Mouse (Mus musculus): Measurements from ENCODE around the gene Rasgef1a. TPM values are rescaled to one million over a fixed set of nuclear protein-coding genes. Genes with fewer than 3 reads are reported as not detected.

Rasgef1a gene
- total RNA-seq, 2 experiments from 2014 or later, result 0.65 to 0.69 TPM

DNA sequence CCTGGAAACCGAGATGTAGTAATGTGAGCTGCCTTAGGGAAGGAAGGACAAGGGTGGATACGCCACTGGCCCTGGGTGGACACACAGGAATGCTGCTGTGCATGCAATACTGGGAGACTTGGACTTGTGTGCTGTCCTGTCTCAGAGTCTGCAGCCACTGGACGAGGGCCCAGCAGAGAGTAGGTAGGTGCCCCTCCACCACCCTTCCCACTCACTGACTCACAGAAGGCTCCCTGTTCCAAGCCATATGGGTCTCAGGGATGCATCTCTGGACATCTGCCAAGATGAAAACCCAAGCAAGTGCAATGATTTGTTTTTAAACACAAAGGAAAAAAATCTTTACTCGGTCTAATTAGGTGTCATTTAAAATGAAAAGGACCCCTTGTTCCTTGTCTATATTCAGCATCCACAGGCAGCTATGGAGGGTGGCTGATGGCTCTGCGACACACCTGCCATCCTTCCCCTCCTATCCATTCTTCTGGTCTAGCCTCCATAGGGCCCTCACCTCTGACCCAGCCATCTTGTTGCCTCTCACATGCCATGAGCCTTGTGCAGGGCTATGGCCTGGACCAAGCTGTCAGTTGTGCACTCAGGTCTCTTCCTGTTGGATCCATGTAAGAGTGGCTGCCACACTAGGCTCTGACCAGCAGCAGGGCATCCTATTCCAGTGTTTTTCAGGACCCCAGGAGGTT is 59.2 kb downstream of the Rasgef1a start:
- DNase-seq (ENCODE audit: low spot score in 2 of 2), result no peak

DNA sequence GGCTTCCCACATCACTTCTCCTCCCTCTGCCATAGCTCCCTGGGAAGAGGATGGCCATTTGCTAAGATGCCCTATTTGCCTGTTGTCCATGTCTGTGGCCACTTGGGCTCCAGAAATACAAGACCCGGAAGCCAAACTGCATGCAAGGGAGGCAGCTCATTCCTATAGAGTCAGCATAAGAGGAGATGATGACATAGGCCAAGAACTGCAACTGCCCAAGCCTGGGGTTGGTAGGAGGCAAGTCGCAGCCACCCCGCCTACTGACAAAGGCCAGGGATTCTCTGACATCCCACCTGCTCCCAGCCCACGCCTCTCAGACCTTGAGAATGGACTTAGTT is 59.7 kb downstream of the Rasgef1a start:
- DNase-seq (ENCODE audit: low spot score in 2 of 2), result no peak

DNA sequence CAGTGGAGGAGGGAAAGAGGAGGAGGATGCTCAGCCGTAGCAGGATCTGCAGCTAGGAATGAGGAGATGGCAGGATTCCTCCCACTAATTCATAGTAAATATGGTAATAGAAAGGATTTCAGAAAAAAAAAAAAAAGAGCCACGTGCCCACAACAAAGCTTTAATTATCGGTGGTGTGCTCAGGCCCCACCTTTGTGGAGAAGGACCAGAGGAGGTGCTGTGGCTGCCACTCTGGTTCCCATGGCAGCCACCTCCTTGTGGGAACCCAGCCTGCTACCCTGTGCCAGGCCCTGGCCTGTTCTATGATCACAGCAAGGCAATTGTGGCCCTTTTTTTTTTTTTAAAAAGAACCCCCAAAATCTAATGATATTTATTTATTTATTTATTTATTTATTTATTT is 60.2 kb downstream of the Rasgef1a start:
- no peak for DNase-seq (ENCODE audit: low spot score in 2 of 2)

DNA sequence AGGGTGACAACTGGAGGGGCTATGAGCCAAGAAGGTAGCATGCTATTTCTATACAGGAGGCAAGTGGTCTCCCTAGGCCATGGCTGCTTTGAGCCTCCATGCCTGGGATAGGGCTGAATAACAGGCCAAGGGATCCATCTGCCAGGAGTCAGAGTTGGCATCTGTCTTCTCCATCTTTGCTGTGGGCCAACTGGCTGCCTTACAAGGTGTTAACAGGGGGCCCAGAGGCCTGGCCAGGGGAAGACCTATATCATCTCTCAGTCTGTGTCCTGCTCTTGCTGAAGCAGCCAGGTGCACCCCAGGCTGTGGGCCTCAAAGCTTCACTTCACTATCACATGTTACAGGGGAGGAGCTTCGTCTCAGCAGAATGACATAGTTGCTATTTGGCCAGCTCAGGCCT is 60.9 kb downstream of the Rasgef1a start:
- no peak for DNase-seq (ENCODE audit: low spot score in 2 of 2)

DNA sequence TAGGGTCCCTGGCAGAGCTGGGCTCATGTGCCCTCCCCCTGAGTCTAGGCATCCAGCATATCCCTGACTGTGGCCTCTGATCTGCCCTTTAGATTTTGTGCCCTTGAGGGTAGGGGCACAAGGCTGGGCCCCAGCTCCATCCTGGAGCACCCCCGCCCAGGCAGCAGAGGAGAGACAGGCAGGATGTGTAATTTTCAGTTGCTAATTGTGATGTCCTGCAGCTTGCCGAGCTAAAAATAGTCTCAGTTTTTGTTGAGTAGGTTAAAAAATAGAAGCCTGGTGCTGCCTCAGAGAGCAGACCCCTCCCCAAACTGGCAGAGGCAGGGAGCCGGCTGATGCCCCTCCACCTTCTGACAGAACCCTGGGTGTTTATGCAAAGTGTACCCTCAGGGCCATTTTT is 62.9 kb downstream of the Rasgef1a start:
- no peak for DNase-seq (ENCODE audit: low spot score in 2 of 2)

DNA sequence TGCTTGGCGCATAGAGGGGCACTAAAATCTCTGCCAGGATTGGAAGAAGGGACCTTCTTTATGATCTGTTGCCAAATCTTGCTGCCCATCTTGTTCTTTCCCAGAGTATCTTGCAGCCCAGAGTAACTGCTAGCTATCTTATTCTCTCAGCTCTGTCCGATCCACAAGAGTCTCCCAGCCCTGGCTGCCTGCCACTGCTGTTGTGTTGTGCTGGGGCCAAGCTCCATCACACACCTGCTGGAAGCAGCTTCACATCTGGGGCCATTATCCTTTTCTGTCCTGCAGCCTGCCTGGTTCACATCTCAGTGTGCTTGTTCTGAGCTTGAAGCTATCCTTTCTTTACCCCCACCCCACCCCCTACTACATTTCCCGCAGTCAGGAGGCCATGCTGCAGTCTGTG is 65.0 kb downstream of the Rasgef1a start:
- no peak for DNase-seq (ENCODE audit: low spot score in 2 of 2)

DNA sequence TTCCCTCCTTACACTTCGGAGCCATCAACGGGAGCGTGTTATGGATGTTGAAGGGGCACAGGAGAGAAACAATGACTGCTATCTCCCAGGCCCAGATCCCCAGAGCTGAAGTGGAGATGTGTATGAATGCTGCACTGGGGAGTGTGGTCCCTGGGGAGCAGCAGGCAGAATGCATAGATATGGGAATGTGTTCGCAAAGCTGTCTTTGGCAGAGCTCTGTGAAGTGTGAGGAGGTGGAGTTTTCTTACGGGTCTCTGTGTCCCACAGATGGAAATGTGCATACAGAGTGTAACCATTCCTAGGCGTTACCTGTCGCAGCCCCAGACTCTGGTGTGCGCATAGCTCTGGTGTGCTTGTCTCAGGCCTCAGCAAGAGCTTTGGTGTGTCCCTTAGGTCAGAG is 65.5 kb downstream of the Rasgef1a start:
- DNase-seq (ENCODE audit: low spot score in 2 of 2), result no peak

DNA sequence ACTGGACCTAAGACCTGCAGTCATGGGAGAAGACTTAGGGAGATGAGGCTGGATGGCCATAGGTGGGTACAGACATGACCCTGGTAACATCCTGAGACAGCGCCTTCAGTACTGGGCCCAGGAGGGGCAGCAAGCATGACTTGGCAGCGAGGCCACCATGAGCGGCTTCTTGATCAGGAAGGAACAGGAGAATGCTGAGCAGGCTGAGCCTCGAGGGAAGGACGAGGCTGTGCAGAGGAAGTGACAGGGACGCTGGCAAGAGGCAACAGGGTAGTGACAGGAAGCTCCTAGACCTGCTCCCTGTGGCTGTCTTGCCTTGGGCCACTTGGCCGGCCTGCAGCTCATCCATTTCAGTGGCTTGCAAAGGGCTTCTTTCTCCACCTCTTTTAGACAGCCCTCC is 66.2 kb downstream of the Rasgef1a start:
- no peak for DNase-seq (ENCODE audit: low spot score in 2 of 2)

DNA sequence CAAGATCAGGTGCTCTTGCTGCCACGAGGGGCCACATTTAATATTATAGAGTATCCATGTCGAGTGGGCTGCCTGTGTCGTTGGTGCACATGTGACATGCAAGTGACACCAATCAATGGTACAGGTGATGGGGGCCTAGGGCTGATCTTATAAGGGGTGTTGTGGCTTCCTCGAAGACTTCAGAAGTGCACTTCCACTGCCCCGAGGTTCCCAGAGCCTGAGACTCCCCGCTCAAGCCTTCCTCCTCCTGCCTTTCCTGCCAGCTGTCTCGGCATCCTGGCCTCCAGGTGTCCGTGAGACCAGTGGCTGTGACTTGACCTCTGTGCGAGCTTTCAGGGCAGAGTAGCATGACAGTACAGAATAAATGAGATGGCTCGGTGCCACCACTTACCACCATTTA is 67.5 kb downstream of the Rasgef1a start:
- peak in 1 of 2 experiments; percentile 7 for DNase-seq (ENCODE audit: low spot score in 2 of 2)

DNA sequence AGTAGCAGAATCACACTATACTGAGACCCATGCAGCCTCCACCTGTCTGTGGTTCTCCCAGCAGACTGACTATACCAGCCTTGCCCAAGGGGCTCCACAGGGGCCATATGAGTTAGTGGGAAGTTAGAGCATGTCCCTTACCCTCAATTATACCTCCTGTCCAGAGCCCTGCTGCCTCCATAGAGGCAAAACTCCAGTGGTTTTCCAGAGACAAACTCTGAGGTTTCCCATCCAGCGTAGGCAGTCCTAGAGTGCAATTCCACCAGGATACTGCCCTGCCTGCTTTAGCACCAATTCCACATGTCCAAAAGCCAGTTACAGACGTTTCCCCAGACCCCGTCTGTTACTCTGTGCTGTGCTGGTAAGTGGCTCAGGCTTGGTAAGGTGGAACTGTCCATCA is 68.1 kb downstream of the Rasgef1a start:
- DNase-seq (ENCODE audit: low spot score in 2 of 2), result no peak

DNA sequence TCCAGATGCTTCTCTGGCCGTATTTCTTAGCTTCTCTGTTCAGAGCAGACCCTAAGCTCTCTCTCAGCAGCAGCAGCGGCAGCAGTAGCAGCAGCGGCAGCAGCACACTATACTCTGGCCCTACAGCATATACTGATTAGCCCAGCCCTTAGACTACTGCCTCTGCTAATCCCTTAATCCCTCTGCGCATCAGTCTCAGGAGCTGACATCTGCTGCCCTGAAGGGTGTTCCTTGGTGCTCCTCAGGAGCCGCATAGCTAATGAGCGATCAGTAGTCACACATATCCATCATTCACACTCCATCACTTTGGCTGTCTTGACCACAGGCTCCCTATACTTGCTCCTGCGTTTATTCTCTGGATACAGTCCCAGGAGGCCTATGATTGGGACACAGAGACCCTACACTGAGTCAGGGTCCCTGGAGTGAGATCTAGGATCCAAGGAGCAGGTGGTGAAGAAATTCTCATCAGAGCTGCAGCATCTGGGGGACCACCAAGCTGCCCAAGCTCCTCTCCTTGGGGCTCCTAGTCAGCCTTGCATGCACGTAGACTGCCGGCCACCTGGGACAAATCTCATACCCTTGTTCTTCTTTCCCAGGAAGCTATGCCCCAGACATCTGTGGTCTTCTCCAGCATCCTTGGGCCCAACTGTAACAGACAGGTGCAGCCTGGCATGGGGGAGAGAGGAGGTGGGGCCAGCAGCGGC is 68.7 kb downstream of the Rasgef1a start:
- peak in 1 of 2 experiments; percentile 4 for DNase-seq (ENCODE audit: low spot score in 2 of 2)

DNA sequence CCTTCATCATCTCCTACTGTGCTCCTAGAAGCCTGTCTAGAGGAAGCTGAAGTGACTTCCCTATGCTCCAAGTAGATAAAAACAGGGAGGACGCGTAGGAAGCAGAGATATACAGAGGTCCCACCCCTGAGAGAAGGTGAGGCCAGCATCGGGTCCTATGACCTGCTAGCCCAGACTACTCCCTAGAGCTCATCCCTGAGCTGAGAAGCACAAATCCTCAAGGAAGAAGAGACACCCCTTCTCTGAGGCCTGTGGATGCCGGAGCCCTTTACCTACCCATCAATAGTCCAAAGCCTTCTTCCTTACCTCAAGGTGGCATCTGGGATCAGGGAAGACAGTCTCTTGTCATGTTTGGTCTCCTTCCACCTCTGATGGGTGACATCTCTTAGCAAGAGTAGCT is 69.5 kb downstream of the Rasgef1a start:
- DNase-seq (ENCODE audit: low spot score in 2 of 2), result peak in 1 of 2 experiments; percentile 2

DNA sequence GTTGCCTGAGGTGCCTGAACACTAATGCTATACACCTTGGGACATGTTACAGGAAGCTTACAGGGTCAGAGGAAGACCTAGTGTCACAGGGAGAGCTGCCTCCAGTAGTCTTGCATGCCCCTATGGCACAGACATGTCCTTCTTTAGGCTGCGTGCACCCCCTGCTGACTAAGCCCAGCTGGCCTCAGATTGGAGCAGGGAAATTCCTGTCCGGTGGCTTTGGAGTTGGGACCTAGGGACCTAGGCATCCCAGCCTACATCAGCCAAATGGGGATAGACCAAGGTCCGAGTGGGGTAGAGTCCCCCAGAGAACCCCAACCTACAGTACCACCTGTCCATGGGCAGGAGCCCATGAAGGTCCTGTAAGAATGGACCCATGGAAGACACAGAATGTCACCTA is 71.1 kb downstream of the Rasgef1a start:
- peak in 1 of 2 experiments; percentile 7 for DNase-seq (ENCODE audit: low spot score in 2 of 2)

DNA sequence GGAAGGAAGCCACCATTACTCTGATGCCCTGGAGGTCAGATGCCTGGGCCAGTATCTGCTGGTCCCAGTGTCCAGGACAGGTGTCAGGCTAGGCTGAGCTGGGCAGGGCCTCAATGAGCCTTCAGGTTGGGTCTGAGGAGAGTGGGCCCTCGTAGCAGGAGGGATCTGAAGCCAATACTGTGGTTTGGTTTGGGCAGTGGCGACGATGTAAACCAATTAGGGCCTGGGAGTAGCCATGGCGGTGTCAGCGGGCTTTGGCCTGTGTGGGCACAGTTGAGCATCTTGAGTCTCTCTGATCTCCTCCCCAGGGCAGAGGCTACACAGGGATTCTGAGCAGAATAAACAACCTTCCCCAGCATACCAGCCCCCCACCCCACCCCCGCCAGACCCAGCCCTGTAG is 72.4 kb downstream of the Rasgef1a start:
- peak in 1 of 2 experiments; percentile 3 for DNase-seq (ENCODE audit: low spot score in 2 of 2)

DNA sequence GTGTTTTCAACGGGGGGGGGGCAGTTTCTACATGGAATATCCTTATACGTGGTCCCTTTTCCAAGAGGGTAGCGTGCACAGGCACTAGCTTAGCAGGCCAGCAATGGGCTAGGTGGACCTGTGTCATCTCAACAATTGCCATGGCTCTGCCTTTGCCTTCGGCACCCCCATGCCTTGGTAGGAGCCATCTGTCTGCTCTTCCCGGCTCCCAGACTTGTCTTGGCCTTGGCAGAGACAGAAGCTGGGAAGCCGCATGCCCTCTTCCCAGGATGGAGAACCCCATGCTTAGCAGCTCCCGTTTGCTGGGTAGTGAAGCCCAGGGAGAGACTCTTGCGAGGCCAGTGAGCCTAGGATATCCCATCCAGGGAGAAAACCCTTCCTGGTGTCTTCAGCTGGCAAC is 73.4 kb downstream of the Rasgef1a start:
- no peak for DNase-seq (ENCODE audit: low spot score in 2 of 2)

DNA sequence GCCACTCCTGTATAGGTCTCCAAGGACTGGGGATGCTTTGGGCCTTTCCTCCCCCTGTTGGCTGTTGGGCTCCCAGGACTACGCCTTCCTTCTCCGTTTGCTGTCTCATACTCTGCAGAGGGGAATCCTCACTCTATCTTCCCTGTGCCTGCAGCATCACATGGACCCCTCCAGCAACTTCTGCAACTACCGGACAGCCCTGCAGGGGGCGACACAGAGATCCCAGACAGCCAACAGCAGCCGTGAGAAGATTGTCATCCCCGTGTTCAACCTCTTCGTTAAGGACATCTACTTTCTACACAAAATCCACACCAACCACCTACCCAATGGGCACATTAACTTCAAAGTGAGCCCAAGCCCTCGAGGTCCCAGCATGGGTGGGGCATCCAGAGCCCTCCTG is 76.7 kb downstream of the Rasgef1a start:
- no peak for DNase-seq (ENCODE audit: low spot score in 2 of 2)

DNA sequence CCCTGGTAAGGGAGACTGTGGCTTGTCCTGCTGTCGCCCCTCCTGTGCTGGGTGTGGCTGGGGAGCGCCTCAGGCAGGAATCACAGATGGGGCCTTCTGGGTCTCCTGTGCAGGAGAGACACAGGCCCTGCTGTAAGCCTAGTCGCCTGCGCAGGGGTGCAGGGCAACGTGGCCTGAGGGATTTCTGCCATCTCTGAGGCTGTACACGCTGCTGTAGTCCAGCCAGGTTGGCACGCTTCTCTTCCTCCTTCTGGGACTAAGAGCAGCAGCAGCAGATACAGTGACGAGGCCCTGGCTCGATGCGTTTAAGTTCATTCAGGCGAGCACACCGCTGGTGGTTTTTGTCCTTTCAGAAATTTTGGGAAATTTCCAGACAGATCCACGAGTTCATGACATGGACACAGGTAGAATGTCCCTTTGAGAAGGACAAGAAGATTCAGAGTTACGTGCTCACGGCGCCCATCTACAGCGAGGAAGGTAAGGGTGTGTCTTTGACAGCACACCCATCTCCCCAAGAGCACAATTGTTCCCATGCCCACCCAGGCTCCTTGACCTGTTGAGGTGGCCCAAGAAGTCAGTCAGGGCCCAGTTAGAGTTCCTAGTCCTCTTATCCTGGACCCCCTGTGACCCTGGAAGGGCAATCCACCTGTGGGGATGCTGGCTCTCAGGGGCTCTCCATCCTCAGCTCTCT is 77.7 kb downstream of the Rasgef1a start:
- DNase-seq (ENCODE audit: low spot score in 2 of 2), result peak in 1 of 2 experiments; percentile 7

DNA sequence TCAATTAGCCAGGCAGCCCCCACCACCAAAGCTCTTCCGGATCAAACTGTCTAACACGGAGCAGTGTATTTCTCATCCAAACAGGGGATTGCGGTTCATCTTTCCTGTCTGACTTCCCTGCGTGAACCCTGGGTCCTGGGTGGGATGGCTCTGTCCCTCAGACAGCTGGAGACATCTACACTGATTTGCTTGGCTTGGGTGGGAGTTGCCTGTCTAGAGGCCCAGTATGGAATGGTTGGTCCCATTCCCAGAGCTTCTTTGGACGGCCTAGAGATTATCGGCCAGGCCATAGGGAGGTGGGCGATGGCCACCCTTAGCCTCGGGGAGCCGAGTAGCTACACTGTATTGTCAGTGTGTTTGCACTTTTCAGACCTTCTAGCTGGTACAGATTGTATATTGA is 79.6 kb downstream of the Rasgef1a start:
- DNase-seq (ENCODE audit: low spot score in 2 of 2), result peak in 1 of 2 experiments; percentile 5

DNA sequence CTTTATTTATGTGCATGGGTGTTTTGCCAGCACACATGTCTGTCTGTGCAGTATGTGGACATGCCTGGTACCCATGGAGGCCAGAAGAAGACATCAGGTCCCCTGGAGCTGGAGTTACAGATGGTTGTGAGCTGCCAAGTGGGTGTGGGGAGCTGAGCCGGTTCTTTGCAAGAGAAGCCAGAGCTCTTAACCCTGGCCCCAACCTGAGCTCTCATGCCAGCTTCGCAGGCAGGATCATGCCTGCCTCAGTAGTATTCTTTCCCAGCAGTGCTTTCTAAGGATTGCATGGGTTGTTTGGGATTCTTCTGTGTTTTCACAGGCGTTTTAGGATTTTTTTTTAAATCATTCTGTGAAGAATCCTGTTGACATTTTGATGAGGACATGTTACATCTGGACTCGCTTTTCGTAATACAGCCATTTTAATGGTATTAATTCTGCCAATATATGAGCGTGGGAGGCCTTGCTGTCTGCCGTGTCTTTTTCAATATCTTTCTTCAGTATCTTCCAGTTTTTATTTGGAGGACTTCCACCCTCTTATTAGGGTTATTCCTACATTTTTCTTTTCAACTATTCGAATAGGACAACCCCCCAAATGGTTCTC is 86.6 kb downstream of the Rasgef1a start:
- DNase-seq (ENCODE audit: low spot score in 2 of 2), result no peak

DNA sequence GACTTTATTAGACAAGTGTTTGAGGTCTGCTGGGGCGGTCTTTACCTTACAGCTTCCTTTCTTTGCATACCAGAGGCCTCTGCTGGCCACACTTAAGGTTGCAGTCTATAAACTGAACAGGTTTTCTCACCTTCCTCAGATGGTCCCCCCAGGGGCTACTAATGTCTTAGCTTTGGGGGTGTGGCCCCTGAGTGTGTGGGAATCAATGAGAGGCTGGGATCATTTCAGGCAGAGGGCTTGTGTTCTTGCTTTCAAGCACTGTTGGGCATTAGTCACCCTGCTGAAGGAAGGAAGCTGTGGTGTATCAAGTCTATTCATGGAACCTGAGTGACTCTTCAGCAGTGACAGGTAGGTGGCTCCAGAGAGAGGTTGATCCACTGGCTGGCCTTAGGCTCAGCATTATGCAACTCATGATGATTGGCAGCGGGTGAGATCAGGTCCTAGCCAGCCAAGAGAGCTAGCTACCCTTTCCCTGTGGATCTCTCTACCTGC is 88.1 kb downstream of the Rasgef1a start:
- no peak for DNase-seq (ENCODE audit: low spot score in 2 of 2)

DNA sequence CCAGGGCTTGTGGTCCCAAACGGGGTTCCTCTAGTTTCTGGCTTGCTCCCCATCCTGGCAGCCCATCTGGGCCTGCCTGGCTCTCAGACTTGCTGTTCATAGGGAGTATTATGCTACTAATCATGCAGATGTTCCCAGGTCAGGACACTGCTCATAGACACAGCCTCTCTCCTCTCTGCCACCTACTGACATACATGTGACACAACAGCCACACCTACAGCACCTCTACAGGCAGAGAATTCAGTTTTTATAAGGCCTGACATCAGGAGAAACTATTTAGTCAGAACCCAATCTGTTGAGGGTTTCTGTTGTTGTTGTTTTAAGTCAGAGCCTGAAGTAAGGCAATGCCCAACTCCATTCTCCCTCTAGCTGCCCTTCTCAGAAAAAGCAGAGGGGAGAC is 100.6 kb downstream of the Rasgef1a start:
- DNase-seq (ENCODE audit: low spot score in 2 of 2), result no peak

DNA sequence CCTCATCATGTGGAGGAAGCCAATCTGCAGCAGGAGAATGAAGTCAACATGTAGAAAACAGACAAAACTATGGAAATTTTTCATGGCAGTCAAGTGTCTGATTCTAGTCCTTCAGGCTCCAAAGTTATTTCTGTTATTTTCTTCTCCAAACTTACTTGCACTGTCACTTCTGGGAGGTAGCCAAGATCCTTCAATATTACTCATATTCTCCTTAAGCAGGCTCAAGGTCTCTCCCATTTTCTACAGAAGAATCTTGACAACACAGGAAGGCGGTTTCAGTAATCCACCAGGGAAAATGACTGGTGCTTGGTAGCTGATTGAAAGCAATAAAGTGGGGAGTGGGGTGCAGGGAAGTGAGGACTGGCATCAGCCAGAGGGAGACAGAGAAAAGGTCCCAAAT is 111.5 kb downstream of the Rasgef1a start:
- no peak for DNase-seq (ENCODE audit: low spot score in 2 of 2)

Measured in gastrocnemius, postnatal 4 days (tissue).